Mouse (Mus musculus): ENCODE data around the gene Uchl1. TPM values are rescaled to one million over a fixed set of nuclear protein-coding genes. Genes with fewer than 3 reads are reported as not detected.

Uchl1 gene
- polyA plus RNA-seq, 1 experiment = 16.8 TPM

DNA sequence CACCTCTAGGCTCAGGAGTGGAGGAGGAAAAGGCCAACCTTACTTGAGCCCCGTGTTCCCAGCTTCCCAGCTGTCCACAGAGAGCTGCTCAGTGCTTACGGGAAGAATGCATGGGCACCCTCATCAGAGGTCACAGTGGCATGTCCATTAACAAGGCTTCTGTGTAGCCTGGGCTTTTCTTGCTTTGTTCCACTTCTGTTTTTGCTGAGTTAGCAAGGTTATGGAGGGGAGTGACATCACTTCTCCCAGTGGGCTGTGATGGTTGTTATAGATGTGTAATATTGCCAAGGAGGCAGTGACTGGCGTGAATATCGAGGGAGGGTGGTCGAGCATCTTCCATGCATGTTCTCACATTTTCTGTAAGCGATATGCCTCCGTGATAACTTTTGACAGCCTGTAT, 43.0 kb downstream of the Uchl1 start:
- TF ChIP-seq CTCF (conservative IDR thresholded peaks at IDR 0.05; ENCODE audit: insufficient read depth, insufficient read length, low read depth, low read length) (no peak), POLR2A (IDR thresholded peaks at IDR 0.05; ENCODE audit: low read depth, low read length) (no peak)
- no peaks in the 10 kb centered on the region for H3K4me1 ChIP-seq (ENCODE audit: control insufficient read depth, insufficient read depth, low read length)
- no peak for DNase-seq
- H3K27ac ChIP-seq (ENCODE audit: insufficient read depth, low read depth, low read length) = no peak overlapping the region
- no peak overlapping the region for H3K4me3 ChIP-seq (ENCODE audit: insufficient read depth, low read depth, low read length)
- no peaks in the 10 kb centered on the region; the same call in 1 of the 2 replicates for H3K27me3 ChIP-seq (replicated peaks; ENCODE audit: control insufficient read depth, insufficient read depth, low read length)
- 77% methylated on average over 7 of the region's 7 CpGs for WGBS
- no peaks in the 10 kb centered on the region for H3K36me3 ChIP-seq (ENCODE audit: control insufficient read depth, insufficient read depth, low read length)

DNA sequence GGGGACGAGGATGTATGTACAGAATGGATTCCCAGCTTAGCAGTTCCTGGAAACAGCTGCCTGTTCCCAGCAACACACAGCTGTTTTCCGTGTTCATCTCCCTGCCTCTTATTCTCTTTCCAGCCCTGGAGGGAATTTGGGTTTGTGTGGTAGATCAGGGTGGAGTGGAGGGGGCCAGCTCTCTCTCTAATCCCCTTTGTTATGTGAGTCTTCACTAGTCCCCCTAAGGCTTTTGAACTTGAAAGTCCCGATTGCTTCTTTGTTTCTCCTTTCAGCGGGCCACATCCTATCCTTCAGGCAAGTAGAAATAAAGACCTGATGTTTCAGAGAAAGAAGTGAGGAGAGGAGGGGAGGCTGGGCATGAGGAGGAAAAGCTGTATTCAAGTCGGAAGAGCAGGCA, 45.0 kb downstream of the Uchl1 start:
- Histone ChIP-seq H3K4me1 (ENCODE audit: control insufficient read depth, insufficient read depth, low read length) (no peaks in the 10 kb centered on the region), H3K36me3 (ENCODE audit: control insufficient read depth, insufficient read depth, low read length) (no peaks in the 10 kb centered on the region), H3K27ac (ENCODE audit: insufficient read depth, low read depth, low read length) (no peak overlapping the region), H3K4me3 (ENCODE audit: insufficient read depth, low read depth, low read length) (no peak overlapping the region), H3K27me3 (replicated peaks; ENCODE audit: control insufficient read depth, insufficient read depth, low read length) (no peaks in the 10 kb centered on the region; the same call in 1 of the 2 replicates)
- TF ChIP-seq POLR2A (IDR thresholded peaks at IDR 0.05; ENCODE audit: low read depth, low read length) = no peak
- TF ChIP-seq CTCF (conservative IDR thresholded peaks at IDR 0.05; ENCODE audit: insufficient read depth, insufficient read length, low read depth, low read length) = no peak
- 60% methylated on average over 5 of the region's 5 CpGs for WGBS
- DNase-seq = no peak

DNA sequence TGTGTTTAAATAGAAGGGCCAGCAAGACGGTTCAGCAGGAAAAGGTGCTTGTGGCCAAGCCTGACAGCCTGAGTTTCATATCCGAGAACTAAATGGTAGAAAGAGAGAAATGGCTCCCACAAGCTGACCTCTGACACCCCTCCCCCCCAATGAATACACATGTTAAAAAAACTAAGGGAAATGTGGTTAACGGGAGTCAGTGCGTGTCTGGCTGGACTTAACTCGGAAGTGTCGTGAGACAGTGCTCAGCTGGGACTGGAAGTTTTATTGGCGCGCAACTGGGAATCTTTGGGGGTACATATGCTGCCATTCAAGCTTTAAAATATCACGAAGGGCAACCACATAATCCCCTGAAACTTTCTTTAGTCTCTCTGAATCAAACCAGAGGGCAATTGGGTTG, 46.7 kb downstream of the Uchl1 start:
- Histone ChIP-seq H3K4me1 (ENCODE audit: control insufficient read depth, insufficient read depth, low read length) (no peaks in the 10 kb centered on the region), H3K27ac (ENCODE audit: insufficient read depth, low read depth, low read length) (no peak overlapping the region), H3K4me3 (ENCODE audit: insufficient read depth, low read depth, low read length) (no peak overlapping the region), H3K36me3 (ENCODE audit: control insufficient read depth, insufficient read depth, low read length) (no peaks in the 10 kb centered on the region), H3K27me3 (replicated peaks; ENCODE audit: control insufficient read depth, insufficient read depth, low read length) (no peaks in the 10 kb centered on the region; the same call in 1 of the 2 replicates)
- TF ChIP-seq CTCF (conservative IDR thresholded peaks at IDR 0.05; ENCODE audit: insufficient read depth, insufficient read length, low read depth, low read length) (no peak), POLR2A (IDR thresholded peaks at IDR 0.05; ENCODE audit: low read depth, low read length) (no peak)
- WGBS = 69% methylated on average over 9 of the region's 9 CpGs
- no peak for DNase-seq

DNA sequence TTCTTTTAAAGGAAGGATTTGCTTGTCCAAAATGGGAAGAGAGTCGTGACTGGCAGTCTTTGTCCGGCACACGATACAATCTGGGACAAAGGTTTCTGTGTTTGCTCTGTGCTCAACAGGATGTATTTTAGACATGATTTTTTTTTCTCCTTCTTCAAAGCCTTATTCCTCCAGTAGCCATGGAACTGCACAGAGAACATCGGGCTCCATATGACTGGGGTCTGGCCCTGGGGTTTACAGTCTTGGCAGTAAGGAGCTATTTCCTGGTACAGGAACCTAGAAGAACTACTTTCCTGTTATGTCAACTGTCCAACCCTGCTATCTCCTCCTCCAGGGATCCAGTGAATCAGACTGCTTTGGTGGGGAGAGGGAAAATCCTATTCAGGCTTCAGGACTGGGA, 47.1 kb downstream of the Uchl1 start:
- no peak for DNase-seq
- Histone ChIP-seq H3K4me1 (ENCODE audit: control insufficient read depth, insufficient read depth, low read length) (no peaks in the 10 kb centered on the region), H3K4me3 (ENCODE audit: insufficient read depth, low read depth, low read length) (no peak overlapping the region), H3K36me3 (ENCODE audit: control insufficient read depth, insufficient read depth, low read length) (no peaks in the 10 kb centered on the region), H3K27ac (ENCODE audit: insufficient read depth, low read depth, low read length) (no peak overlapping the region), H3K27me3 (replicated peaks; ENCODE audit: control insufficient read depth, insufficient read depth, low read length) (no peaks in the 10 kb centered on the region; the same call in 1 of the 2 replicates)
- no peak for TF ChIP-seq CTCF (conservative IDR thresholded peaks at IDR 0.05; ENCODE audit: insufficient read depth, insufficient read length, low read depth, low read length)
- no peak for TF ChIP-seq POLR2A (IDR thresholded peaks at IDR 0.05; ENCODE audit: low read depth, low read length)
- 50% methylated on average over 4 of the region's 4 CpGs for WGBS

DNA sequence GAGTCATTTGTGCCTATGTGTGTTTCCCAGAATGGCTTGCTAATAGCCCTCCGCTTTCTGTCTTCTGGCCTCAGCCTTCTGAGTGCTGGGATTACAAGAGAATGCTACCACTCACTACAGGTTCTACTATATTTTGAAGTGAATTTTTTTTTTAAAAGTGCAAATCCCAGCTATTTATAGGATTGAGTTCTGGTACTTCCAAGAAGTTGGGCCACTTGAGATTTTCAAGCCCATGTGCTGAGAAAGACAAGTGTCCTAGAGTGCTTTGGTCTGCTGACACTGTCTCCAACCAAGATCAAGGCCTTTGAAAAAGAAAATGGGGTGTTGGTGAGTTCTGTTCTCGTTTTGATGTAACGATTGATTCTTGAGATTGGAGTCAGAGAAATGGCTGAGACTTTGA, 47.7 kb downstream of the Uchl1 start:
- DNase-seq = no peak
- TF ChIP-seq CTCF (conservative IDR thresholded peaks at IDR 0.05; ENCODE audit: insufficient read depth, insufficient read length, low read depth, low read length) (no peak), POLR2A (IDR thresholded peaks at IDR 0.05; ENCODE audit: low read depth, low read length) (no peak)
- H3K27ac ChIP-seq (ENCODE audit: insufficient read depth, low read depth, low read length) = no peak overlapping the region
- H3K27me3 ChIP-seq (replicated peaks; ENCODE audit: control insufficient read depth, insufficient read depth, low read length) = no peaks in the 10 kb centered on the region
- no peaks in the 10 kb centered on the region for H3K36me3 ChIP-seq (ENCODE audit: control insufficient read depth, insufficient read depth, low read length)
- H3K4me3 ChIP-seq (ENCODE audit: insufficient read depth, low read depth, low read length) = no peak overlapping the region
- 85% methylated on average over 3 of the region's 3 CpGs for WGBS
- no peaks in the 10 kb centered on the region for H3K4me1 ChIP-seq (ENCODE audit: control insufficient read depth, insufficient read depth, low read length)

DNA sequence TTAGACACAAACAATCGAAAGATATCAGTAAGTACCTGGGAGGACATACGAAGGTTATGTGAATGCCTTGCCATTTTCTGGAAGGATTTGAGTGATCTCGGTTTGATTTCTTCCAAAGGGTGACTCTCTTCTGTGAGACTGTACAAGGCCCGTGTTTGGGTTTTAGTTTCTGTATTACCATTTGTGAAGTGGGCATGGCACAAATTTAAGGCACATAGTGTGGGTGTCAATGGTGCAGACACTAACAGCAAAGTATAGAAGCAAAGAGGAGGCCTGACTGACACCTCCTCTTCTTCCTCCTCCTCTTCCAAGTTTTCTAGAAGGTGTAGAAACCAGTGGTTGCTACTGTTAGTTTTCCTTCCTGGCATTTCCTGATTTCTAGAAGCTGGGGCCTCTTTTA, 53.4 kb downstream of the Uchl1 start:
- Histone ChIP-seq H3K27ac (ENCODE audit: insufficient read depth, low read depth, low read length) (no peak overlapping the region), H3K36me3 (ENCODE audit: control insufficient read depth, insufficient read depth, low read length) (no peaks in the 10 kb centered on the region), H3K27me3 (replicated peaks; ENCODE audit: control insufficient read depth, insufficient read depth, low read length) (no peaks in the 10 kb centered on the region), H3K4me1 (ENCODE audit: control insufficient read depth, insufficient read depth, low read length) (no peaks in the 10 kb centered on the region; the same call in 1 of the 2 replicates), H3K4me3 (ENCODE audit: insufficient read depth, low read depth, low read length) (no peak overlapping the region)
- WGBS = 95% methylated on average over 4 of the region's 4 CpGs
- DNase-seq = no peak
- TF ChIP-seq POLR2A (IDR thresholded peaks at IDR 0.05; ENCODE audit: low read depth, low read length) = no peak
- no peak for TF ChIP-seq CTCF (conservative IDR thresholded peaks at IDR 0.05; ENCODE audit: insufficient read depth, insufficient read length, low read depth, low read length)

DNA sequence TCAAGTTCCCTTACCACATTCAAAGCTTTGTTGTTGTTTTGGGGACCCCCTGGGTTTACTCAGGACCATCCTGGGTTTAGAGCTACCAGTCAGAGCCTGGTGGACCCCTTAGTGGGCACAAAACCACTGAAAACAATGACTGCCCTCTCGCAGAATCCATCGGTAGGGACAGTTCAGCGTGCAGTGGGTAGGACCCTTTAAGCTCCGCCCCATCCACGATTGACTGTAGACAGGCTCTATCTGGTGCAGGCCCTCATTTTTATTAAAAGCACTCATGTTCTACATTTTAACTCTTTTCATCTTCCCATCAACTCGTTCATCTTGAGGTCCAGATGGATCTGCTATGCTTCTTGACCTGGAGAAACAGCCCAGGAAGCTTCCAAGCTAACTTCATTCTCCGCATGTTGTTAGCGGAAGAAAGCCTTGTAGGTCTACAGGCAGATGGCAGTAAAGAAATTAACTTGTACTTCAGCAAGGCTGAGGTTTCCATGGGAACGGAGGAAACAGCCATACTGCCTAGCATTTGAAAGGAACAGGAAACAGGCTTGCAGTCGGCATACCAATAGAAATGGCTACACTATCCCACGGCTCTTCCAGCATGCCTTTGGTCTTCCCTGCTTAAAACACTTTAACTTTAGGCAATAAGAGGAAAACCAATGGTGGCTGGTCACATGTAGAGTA, 54.9 kb downstream of the Uchl1 start:
- Histone ChIP-seq H3K4me1 (ENCODE audit: control insufficient read depth, insufficient read depth, low read length) (no peaks in the 10 kb centered on the region; the same call in 1 of the 2 replicates), H3K4me3 (ENCODE audit: insufficient read depth, low read depth, low read length) (no peak overlapping the region), H3K27me3 (replicated peaks; ENCODE audit: control insufficient read depth, insufficient read depth, low read length) (no peaks in the 10 kb centered on the region), H3K36me3 (ENCODE audit: control insufficient read depth, insufficient read depth, low read length) (no peaks in the 10 kb centered on the region), H3K27ac (ENCODE audit: insufficient read depth, low read depth, low read length) (no peak overlapping the region)
- peak; percentile 67 for DNase-seq
- TF ChIP-seq CTCF (conservative IDR thresholded peaks at IDR 0.05; ENCODE audit: insufficient read depth, insufficient read length, low read depth, low read length) (0 out of 2 replicates have a peak, but pooled peaks have one; percentile 12), POLR2A (IDR thresholded peaks at IDR 0.05; ENCODE audit: low read depth, low read length) (no peak)
- WGBS = 42% methylated on average over 11 of the region's 11 CpGs
